Mouse (Mus musculus) heart, adult 2 months (tissue): ENCODE measurements around the gene Slc8a3. TPM values are rescaled to one million over a fixed set of nuclear protein-coding genes. Genes with fewer than 3 reads are reported as not detected.
A peak's percentile ranks its signal among the peaks of the same experiment; 100 is the strongest.

Source experiments
- DNase-seq, 2 experiments: peaks; one replicate each; pipeline ENCODE4 v3.0.0; 2021
- H3K27ac ChIP-seq: fragments of 200-600 bp; 2 replicates; pipeline ENCODE4 v1.8.1; 2022
- H3K27me3 ChIP-seq: fragments of 200-500 bp; 2 replicates; pipeline ENCODE4 v1.6.1; 2012; ENCODE audit warnings: mild to moderate bottlenecking, low read length, inconsistent platforms, mixed read lengths; ENCODE audit not compliant: control insufficient read depth, insufficient read depth
- H3K36me3 ChIP-seq: fragments of 200-500 bp; 2 replicates; pipeline ENCODE4 v1.6.1; 2012; ENCODE audit warnings: low read length, inconsistent platforms; ENCODE audit not compliant: control insufficient read depth, insufficient read depth
- H3K4me1 ChIP-seq: fragments of 200-500 bp; 2 replicates; pipeline ENCODE4 v1.6.1; 2011; ENCODE audit warnings: low read length; ENCODE audit not compliant: control insufficient read depth, insufficient read depth
- H3K4me3 ChIP-seq: fragments of 200-600 bp; 2 replicates; pipeline ENCODE4 v1.8.1; 2022
- H3K79me2 ChIP-seq: fragments of 200-500 bp; replicated peaks from 2 replicates; pipeline ENCODE4 v1.6.1; 2012; ENCODE audit warnings: mild to moderate bottlenecking, inconsistent platforms, low read length, moderate library complexity, mixed read lengths; ENCODE audit not compliant: control insufficient read depth, insufficient read depth
- H3K9ac ChIP-seq: fragments of 200-500 bp; 2 replicates; pipeline ENCODE4 v1.6.1; 2012; ENCODE audit warnings: low read depth, mild to moderate bottlenecking, control low read depth, inconsistent platforms, low read length, mixed read lengths
- CTCF ChIP-seq: fragments of 200-600 bp; IDR thresholded peaks from 2 replicates; pipeline ENCODE4 v1.8.1; 2022; ENCODE audit warnings: antibody characterized with exemption, mild to moderate bottlenecking, moderate library complexity
- EP300 ChIP-seq: fragments of 200-500 bp; IDR thresholded peaks from 2 replicates; pipeline ENCODE4 v1.6.1; 2011; ENCODE audit warnings: low read depth, low read length, control low read depth; ENCODE audit not compliant: insufficient read depth
- POLR2A ChIP-seq: fragments of 200-500 bp; IDR thresholded peaks from 2 replicates; pipeline ENCODE4 v1.6.1; 2011; ENCODE audit warnings: mild to moderate bottlenecking, low read depth, low read length, control low read depth; ENCODE audit not compliant: insufficient read depth
- WGBS: fragments of 180-500 bp; shearing (Covaris S2); methylation state at CpG from one replicate; pipeline ENCODE4 v1.1.7; 2018; 5-methylcytosine and 5-hydroxymethylcytosine counted together
- intact Hi-C: fragments of 180-260 bp; cut with DNase I; formaldehyde crosslinking; loops from one replicate; pipeline ENCODE4 v1.15.1; 2025
- polyA plus RNA-seq: library from polyadenylated mRNA; depleted of rRNA; stranded (reverse); fragments of >200 nt; gene quantifications from 2 replicates; pipeline ENCODE4 v1.2.3, GENCODE M21; 2012
- total RNA-seq, 2 experiments: library from RNA; stranded (reverse); gene quantifications; 2 replicates each; pipeline ENCODE4 v1.2.3; 2021

The Slc8a3 gene
- total and polyA plus RNA-seq, 3 experiments = 0.08 to 0.18 TPM; not detected in 1

DNA sequence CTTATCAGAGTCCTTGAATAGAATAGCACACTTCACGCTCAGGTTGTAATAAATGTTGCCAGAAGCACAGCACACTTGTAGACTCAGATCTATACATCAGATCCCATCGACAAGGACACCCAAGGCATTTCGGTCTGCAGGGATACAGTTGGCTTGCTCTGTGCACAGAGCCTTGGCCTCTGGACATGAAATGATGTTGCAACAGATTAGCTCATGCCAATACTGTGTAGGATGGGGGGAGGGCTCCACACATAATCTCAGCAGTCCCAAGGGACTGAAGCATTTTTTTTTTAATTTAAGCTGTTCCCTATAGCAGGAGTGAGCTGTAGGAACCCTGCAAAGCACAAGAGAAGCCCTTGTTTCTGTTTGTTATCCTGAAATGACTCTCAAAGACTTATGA is 74.8 kb downstream of the Slc8a3 start:
- H3K9ac ChIP-seq = no peak overlapping the region
- H3K27ac ChIP-seq = no peak overlapping the region
- 57% methylated on average over 3 of the region's 3 CpGs for WGBS
- H3K27me3 ChIP-seq = no peaks in the 10 kb centered on the region
- H3K36me3 ChIP-seq = no peaks in the 10 kb centered on the region
- intact Hi-C loops = no loop called here
- peaks cover 2% of the 10 kb centered on the region; the same call in 1 of the 2 replicates for H3K4me1 ChIP-seq
- H3K4me3 ChIP-seq = no peak overlapping the region
- no peaks in the 10 kb centered on the region for H3K79me2 ChIP-seq
- TF ChIP-seq CTCF = no peak
- TF ChIP-seq POLR2A = no peak
- no peak for TF ChIP-seq EP300
- no peak for DNase-seq

DNA sequence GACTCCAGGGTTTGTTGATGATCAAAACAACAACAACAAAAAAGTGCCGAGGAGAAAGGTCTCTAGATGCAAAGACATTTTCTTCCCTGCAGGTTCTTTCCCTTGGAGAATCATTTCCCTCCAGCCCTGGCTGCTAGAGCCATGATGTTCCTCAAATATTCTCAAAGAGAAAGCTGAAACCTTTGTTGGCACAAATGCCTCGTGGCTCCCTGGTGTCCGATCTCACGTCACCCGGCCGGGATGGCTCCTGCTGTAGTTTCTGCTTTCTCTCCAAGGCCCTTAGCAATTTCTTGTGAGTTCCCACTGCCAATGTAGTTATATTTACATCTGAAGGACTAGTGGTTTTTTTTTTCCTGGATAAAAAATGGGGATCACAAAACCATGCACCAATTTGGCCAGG is 87.6 kb downstream of the Slc8a3 start:
- Histone ChIP-seq H3K27ac (peak overlapping the region; percentile 40; the same call in 1 of the 2 replicates), H3K27me3 (no peaks in the 10 kb centered on the region), H3K4me1 (no peaks in the 10 kb centered on the region; the same call in 1 of the 2 replicates), H3K4me3 (no peak overlapping the region), H3K9ac (no peak overlapping the region), H3K36me3 (no peaks in the 10 kb centered on the region), H3K79me2 (no peaks in the 10 kb centered on the region)
- intact Hi-C loops = no loop called here
- no peak for TF ChIP-seq CTCF
- TF ChIP-seq POLR2A = no peak
- no peak for TF ChIP-seq EP300
- WGBS = 56% methylated on average over 6 of the region's 6 CpGs
- DNase-seq = no peak

DNA sequence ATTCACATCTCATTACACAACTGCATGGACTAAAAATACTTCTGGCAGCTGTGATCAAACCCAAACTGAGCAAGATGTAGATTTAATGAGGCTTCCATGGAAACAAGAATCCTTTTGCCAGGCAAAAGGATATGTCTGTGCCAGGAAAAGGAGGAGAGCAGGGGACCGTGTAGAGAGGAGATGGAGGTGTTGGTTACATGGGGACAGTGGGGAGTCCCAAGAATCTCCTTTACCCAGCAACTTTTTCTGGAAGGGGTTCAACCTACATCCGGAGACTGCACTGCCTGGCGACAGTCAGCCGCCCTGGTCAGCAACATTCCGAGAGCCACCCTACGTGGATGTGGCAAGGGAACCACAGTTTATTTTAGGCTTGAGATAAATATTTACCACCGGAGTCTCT is 88.0 kb downstream of the Slc8a3 start:
- Histone ChIP-seq H3K4me3 (no peak overlapping the region), H3K9ac (no peak overlapping the region), H3K4me1 (no peaks in the 10 kb centered on the region; the same call in 1 of the 2 replicates), H3K79me2 (no peaks in the 10 kb centered on the region), H3K27ac (no peak overlapping the region), H3K36me3 (no peaks in the 10 kb centered on the region), H3K27me3 (no peaks in the 10 kb centered on the region)
- 46% methylated on average over 7 of the region's 7 CpGs for WGBS
- DNase-seq = peak in 1 of 2 experiments; percentile 22
- intact Hi-C loops = no loop called here
- TF ChIP-seq POLR2A (no peak), EP300 (no peak), CTCF (no peak)

DNA sequence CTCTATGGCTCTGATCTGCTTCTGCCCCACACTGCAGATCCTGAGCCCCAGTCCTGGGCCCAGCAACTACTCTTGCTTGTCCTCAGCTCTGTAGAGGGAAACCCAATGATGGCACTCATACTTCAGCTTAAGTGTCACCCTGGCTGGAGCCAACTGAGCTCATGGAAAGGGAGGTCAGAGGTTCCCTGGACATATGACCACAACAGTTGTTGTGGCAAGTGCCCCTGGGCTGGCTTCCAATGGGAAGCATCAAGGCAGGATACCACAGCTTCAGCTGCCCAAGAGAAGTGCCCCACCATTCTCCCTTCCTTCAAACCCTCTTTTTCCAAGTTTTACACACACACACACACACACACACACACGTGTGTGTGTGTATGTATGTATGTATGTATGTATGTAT is 88.5 kb downstream of the Slc8a3 start:
- Histone ChIP-seq H3K9ac (no peak overlapping the region), H3K27me3 (no peaks in the 10 kb centered on the region), H3K4me1 (no peaks in the 10 kb centered on the region; the same call in 1 of the 2 replicates), H3K27ac (no peak overlapping the region), H3K79me2 (no peaks in the 10 kb centered on the region), H3K36me3 (no peaks in the 10 kb centered on the region), H3K4me3 (no peak overlapping the region)
- 62% methylated on average over 1 of the region's 1 CpGs for WGBS
- no peak for TF ChIP-seq POLR2A
- no peak for TF ChIP-seq CTCF
- no peak for TF ChIP-seq EP300
- intact Hi-C loops = no loop called here
- DNase-seq = no peak

DNA sequence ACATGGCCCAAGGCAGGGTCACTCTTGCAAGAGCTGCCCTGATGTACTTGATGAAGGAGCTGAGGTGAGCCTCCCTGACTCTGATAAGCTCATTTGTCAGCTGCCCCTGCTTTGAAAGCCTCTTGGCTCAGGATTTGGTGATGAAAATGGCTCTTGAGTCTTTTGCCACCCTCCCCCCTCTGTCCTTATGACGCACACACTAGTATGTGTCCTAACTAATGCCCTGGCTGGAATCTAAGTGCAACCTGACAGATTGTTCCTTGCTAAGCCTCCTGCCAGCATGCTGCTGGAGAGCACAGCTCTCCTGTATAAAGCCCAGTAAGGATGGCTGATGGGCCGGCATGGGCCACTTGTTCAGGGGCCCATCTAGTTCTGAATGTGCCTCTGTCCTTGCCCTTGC is 91.3 kb downstream of the Slc8a3 start:
- 62% methylated on average over 2 of the region's 2 CpGs for WGBS
- Histone ChIP-seq H3K9ac (no peak overlapping the region), H3K27me3 (no peaks in the 10 kb centered on the region), H3K36me3 (no peaks in the 10 kb centered on the region), H3K4me1 (no peaks in the 10 kb centered on the region; the same call in 1 of the 2 replicates), H3K27ac (no peak overlapping the region), H3K4me3 (no peak overlapping the region), H3K79me2 (no peaks in the 10 kb centered on the region)
- no peak for TF ChIP-seq EP300
- no peak for TF ChIP-seq POLR2A
- TF ChIP-seq CTCF = no peak
- no peak for DNase-seq
- intact Hi-C loops = no loop called here

DNA sequence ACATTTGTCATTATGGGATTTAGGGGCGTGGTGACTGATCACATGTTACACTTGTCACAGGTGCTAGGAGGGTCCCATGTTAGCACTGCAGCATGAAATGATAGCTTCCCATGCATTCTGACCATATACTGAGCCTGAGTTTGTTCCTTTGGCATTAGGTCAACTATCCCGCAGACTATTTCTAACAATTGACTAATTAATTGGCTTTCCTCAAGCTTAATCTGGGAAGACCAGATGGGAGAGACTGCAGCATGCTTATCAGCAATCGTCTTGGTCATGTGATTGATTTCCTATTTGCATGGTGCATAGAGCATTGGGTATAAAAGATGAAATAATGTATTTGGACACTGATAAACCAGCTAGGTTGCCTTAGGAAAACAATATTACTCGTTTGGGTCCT is 91.9 kb downstream of the Slc8a3 start:
- no peak for DNase-seq
- H3K4me1 ChIP-seq = no peaks in the 10 kb centered on the region; the same call in 1 of the 2 replicates
- H3K27ac ChIP-seq = no peak overlapping the region
- no peaks in the 10 kb centered on the region for H3K36me3 ChIP-seq
- intact Hi-C loops = no loop called here
- no peaks in the 10 kb centered on the region for H3K79me2 ChIP-seq
- TF ChIP-seq EP300 (no peak), POLR2A (no peak), CTCF (no peak)
- WGBS = 61% methylated on average over 4 of the region's 4 CpGs
- H3K4me3 ChIP-seq = no peak overlapping the region
- no peak overlapping the region for H3K9ac ChIP-seq
- no peaks in the 10 kb centered on the region for H3K27me3 ChIP-seq

DNA sequence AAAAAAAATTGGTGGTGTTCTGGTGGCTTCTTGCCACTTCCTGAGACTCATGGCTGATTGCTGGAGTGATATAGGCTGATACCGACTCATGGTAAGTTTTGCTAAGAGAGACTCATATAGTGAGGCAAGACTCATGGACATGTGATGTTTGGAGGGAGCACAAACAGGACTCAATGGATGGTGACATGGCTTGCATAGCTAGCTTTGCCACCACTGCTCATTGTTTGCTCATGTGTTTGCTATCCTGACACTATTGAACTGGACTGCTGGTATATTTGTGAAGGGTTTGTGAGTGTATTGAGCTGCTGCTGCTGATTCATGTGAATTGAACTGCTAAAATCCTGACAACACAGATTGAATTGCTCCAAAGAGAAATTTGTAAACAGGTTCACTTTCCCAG is 95.8 kb downstream of the Slc8a3 start:
- no peak overlapping the region for H3K9ac ChIP-seq
- WGBS = 68% methylated on average over 1 of the region's 1 CpGs
- H3K36me3 ChIP-seq = no peaks in the 10 kb centered on the region
- H3K27ac ChIP-seq = no peak overlapping the region
- no peaks in the 10 kb centered on the region for H3K27me3 ChIP-seq
- H3K4me1 ChIP-seq = no peaks in the 10 kb centered on the region
- no peak overlapping the region for H3K4me3 ChIP-seq
- no peak for DNase-seq
- no peaks in the 10 kb centered on the region for H3K79me2 ChIP-seq
- TF ChIP-seq POLR2A = no peak
- TF ChIP-seq EP300 = no peak
- TF ChIP-seq CTCF = no peak
- intact Hi-C loops = no loop called here
